Mouse (Mus musculus) intestine, embryonic 15.5 days (tissue): ENCODE measurements around the gene Lyrm2. TPM values are rescaled to one million over a fixed set of nuclear protein-coding genes. Genes with fewer than 3 reads are reported as not detected.

ENCODE experiments used
- ATAC-seq: fragments of 200-750 bp; cut with Nextera tagmentation; 2 replicates; pipeline ENCODE4 v1.8.0; 2017; ENCODE audit warnings: moderate TSS enrichment, moderate library complexity
- H3K27ac ChIP-seq: fragments of 300-500 bp; sonication (generic); 2 replicates; pipeline ENCODE4 v1.5.1; 2015; ENCODE audit warnings: mild to moderate bottlenecking, inconsistent platforms
- H3K27me3 ChIP-seq: fragments of 300-500 bp; sonication (generic); replicated peaks from 2 replicates; pipeline ENCODE4 v1.6.1; 2015; ENCODE audit warnings: inconsistent platforms
- H3K36me3 ChIP-seq: fragments of 300-500 bp; sonication (generic); 2 replicates; pipeline ENCODE4 v1.6.1; 2015; ENCODE audit warnings: inconsistent platforms
- H3K4me1 ChIP-seq: fragments of 300-500 bp; sonication (generic); replicated peaks from 2 replicates; pipeline ENCODE4 v1.6.1; 2015; ENCODE audit warnings: inconsistent platforms
- H3K4me2 ChIP-seq: fragments of 300-500 bp; sonication (generic); replicated peaks from 2 replicates; pipeline ENCODE4 v1.6.1; 2015; ENCODE audit warnings: mild to moderate bottlenecking, inconsistent platforms
- H3K4me3 ChIP-seq: fragments of 300-500 bp; sonication (generic); replicated peaks from 2 replicates; pipeline ENCODE4 v1.5.1; 2015; ENCODE audit warnings: inconsistent platforms
- H3K9ac ChIP-seq: fragments of 300-500 bp; sonication (generic); 2 replicates; pipeline ENCODE4 v1.6.1; 2015; ENCODE audit warnings: inconsistent platforms
- H3K9me3 ChIP-seq: fragments of 300-500 bp; sonication (generic); 2 replicates; pipeline ENCODE4 v1.6.1; 2016; ENCODE audit warnings: inconsistent platforms
- WGBS: fragments of 180-500 bp; shearing (Covaris S2); methylation state at CpG from one replicate; pipeline ENCODE4 v1.1.7; 2015; 5-methylcytosine and 5-hydroxymethylcytosine counted together
- polyA plus RNA-seq: library from polyadenylated mRNA; unstranded; fragments of >200 nt; fragmentation: Nextera tagmentation; extraction: Ambion mirVana; gene quantifications from 2 replicates; pipeline ENCODE4 v1.2.1, GENCODE M21; 2015

Gene Lyrm2
- polyA plus RNA-seq: 88.3 and 97.3 TPM in 2 replicates

DNA sequence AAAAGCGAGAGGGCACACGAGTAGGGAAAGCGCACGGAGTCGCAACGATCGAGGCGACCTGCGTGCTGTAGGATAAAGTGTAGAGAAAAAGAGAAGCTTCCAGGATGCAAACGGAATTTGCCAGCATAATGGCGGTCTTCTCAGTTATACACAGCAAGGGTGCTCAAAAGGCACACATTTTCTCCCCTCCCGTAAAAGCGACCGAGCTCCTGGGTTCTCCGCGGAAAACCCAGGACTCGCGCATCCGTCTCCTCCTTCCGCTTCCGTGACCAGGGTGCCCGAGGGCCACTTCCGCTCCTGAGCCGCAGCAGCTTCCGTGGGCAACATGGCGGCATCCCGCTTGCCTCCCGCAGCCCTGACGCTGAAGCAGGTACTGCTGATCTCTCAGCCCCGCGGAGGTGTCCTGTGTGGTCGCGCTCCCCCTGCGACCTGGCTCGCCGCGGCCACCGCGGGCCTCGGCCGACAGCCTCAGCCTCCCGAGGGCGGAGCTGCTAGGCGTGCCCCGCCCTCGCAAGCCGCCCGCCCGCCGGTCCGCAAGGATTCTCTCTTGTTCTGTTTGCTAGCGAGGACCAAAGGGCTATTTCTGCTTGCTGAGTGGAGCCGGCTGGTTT is at the start of gene Lyrm2:
Lyrm2 (plus strand) TSS at position 288 of the 611 bp plus-strand sequence.
- peak within 1 kb of the TSS; percentile 90 for H3K4me3 ChIP-seq
- H3K9me3 ChIP-seq: no peaks in the 10 kb centered on the region
- no peaks in the 10 kb centered on the region for H3K36me3 ChIP-seq
- peak within 1 kb of the TSS; percentile 94 for H3K9ac ChIP-seq
- peak within 1 kb of the TSS; percentile 64 for H3K4me2 ChIP-seq
- ATAC-seq: peak; percentile 96
- H3K4me1 ChIP-seq: peaks cover 6% of the 10 kb centered on the region; the same call in 1 of the 2 replicates
- peak within 1 kb of the TSS; percentile 100 for H3K27ac ChIP-seq
- H3K27me3 ChIP-seq: no peaks in the 10 kb centered on the region
- under 1% methylated on average over 53 of the region's 53 CpGs for WGBS

DNA sequence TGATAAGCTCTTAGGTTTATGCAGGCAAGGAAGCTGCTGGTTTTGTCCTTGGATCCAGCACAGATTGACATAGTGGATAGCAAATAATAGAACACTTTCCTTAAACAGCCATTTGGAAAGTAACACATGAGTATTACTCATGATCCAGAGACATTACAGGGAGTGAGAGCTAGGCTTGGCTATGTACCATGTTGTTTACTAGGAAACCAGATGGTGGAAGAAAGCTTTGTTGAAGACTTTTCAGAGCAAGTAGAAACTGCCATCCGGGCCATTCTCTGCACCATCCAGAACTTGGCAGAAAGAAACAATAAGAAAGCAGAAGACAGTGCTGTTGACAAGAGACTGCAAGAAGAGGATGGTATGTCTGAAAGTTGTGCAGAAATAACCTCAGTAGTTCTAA is 49.3 kb upstream of the Lyrm2 start:
- H3K27ac ChIP-seq: no peak overlapping the region
- peaks cover 22% of the 10 kb centered on the region; the same call in 1 of the 2 replicates for H3K36me3 ChIP-seq
- no peak overlapping the region for H3K9ac ChIP-seq
- H3K27me3 ChIP-seq: no peaks in the 10 kb centered on the region
- no peak overlapping the region for H3K4me3 ChIP-seq
- WGBS: 92% methylated on average over 1 of the region's 1 CpGs
- H3K4me1 ChIP-seq: no peaks in the 10 kb centered on the region
- H3K4me2 ChIP-seq: no peak overlapping the region
- H3K9me3 ChIP-seq: no peaks in the 10 kb centered on the region
- ATAC-seq: no peak

DNA sequence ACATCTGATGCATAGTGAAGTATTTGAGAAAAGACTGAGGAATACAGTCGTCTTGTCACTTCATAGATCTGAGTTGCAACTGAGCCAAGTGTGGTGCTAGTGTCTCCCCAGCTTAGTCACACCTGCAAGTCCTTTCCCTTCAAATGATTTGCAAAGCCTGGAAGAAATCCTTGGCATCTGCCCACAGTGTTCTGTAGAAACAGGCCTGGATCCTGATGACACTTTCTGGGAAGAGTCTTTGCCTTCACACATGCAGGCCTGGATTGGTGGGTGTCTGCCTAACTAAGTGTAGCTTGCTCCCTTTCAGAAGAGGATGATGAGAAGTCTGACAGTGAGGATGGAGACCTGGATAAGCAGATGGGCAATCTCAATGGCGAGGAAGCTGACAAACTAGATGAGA is 42.6 kb upstream of the Lyrm2 start:
- Histone ChIP-seq H3K4me1 (no peaks in the 10 kb centered on the region), H3K36me3 (peaks cover 15% of the 10 kb centered on the region), H3K4me3 (no peak overlapping the region), H3K27ac (no peak overlapping the region), H3K4me2 (no peak overlapping the region), H3K27me3 (no peaks in the 10 kb centered on the region), H3K9me3 (no peaks in the 10 kb centered on the region), H3K9ac (no peak overlapping the region)
- ATAC-seq: no peak
- 92% methylated on average over 2 of the region's 2 CpGs for WGBS

DNA sequence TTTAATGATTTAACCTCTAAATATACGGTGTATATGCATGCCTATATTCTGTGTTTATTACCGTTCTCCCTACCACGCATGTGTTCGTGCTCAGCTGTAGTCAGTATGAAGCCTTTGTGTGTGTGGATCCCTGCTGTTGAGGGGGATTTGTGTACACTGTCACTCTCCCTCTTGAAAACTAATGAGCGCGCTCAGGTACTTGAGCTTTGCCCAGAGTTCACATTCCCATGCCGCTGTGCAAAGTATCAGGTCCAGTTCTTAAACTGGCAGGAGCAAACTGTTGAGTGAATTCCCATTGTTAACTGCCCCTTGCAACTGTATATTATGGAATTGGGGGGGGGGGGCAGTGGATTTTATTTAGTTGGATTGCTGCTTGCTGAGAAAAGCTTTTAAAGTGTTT is 32.6 kb upstream of the Lyrm2 start:
- Histone ChIP-seq H3K27ac (no peak overlapping the region), H3K9ac (no peak overlapping the region), H3K9me3 (no peaks in the 10 kb centered on the region), H3K4me3 (no peak overlapping the region), H3K27me3 (no peaks in the 10 kb centered on the region), H3K36me3 (peaks cover 12% of the 10 kb centered on the region), H3K4me2 (no peak overlapping the region), H3K4me1 (no peaks in the 10 kb centered on the region)
- 92% methylated on average over 7 of the region's 7 CpGs for WGBS
- ATAC-seq: no peak

DNA sequence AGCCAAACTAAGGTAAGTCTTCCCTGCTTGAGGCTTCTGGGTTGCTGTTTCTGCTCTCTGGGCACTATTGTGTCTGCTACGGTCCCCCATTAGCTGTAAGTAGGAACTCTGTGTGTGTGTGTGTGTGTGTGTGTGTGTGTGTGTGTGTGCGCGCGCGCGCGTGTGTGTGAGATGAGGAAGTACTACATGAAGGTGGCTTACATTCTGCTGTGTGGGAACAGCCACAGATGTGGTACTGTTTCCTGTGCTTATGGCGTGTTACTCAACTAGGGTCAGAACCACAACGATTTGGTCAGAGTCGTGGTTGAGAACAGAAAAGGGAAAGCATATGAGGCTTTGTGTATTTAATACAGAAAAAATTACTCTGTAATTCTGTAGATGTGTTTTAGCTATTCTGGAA is 32.0 kb upstream of the Lyrm2 start:
- Histone ChIP-seq H3K4me1 (no peaks in the 10 kb centered on the region), H3K4me3 (no peak overlapping the region), H3K9me3 (no peaks in the 10 kb centered on the region), H3K36me3 (peaks cover 12% of the 10 kb centered on the region), H3K4me2 (no peak overlapping the region), H3K27ac (no peak overlapping the region), H3K27me3 (no peaks in the 10 kb centered on the region), H3K9ac (no peak overlapping the region)
- 89% methylated on average over 10 of the region's 10 CpGs for WGBS
- ATAC-seq: no peak

DNA sequence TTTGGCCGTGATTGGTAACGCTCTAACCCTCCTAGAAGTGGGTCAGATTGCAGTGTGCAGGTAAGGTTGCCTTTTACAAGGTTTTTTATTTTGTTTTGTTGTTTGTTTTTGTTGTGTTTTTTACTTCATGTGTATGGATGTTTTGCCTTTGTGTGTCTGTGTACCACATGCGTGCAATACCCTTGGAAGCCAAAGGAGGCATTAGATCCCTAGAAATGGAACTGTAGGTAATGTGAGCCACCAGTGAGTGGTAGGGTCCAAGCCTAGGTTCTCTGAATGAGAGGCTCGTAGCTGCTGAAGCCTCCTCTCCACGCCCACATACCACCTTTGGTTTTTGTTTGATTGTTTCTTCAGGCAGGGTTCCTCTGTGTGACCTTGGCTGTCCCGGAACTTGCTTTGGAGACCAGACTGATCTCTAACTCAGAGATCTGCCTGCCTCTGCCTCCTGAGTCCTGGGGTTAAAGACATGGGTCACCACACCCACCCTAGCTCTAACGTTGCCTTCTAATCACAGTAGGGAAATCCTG is 29.7 kb upstream of the Lyrm2 start:
- no peak overlapping the region for H3K27ac ChIP-seq
- peaks cover 16% of the 10 kb centered on the region for H3K36me3 ChIP-seq
- H3K4me1 ChIP-seq: no peaks in the 10 kb centered on the region
- WGBS: 94% methylated on average over 7 of the region's 7 CpGs
- H3K9ac ChIP-seq: no peak overlapping the region
- H3K4me2 ChIP-seq: no peak overlapping the region
- no peaks in the 10 kb centered on the region for H3K27me3 ChIP-seq
- H3K4me3 ChIP-seq: no peak overlapping the region
- no peaks in the 10 kb centered on the region for H3K9me3 ChIP-seq
- ATAC-seq: no peak

DNA sequence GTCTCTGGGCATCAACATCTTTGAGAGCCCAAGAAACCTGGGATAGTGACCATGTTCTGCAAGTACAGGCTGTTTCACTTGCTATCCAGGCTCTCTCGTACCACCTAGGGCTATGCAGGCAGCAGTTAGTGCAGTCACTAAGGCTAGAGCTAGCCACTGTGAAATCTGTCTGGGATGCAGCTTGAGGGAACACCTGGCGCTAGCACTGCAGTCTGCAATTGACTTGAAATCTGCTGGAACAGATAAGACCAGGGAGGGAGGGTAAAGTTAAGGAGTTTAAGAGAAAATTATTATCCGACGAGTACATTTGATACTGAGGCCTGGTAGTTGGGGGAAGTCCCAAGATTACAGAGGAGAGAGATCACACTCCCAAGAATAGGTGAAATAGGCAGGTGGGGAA is 20.1 kb upstream of the Lyrm2 start:
- WGBS: 92% methylated on average over 4 of the region's 4 CpGs
- ATAC-seq: no peak

DNA sequence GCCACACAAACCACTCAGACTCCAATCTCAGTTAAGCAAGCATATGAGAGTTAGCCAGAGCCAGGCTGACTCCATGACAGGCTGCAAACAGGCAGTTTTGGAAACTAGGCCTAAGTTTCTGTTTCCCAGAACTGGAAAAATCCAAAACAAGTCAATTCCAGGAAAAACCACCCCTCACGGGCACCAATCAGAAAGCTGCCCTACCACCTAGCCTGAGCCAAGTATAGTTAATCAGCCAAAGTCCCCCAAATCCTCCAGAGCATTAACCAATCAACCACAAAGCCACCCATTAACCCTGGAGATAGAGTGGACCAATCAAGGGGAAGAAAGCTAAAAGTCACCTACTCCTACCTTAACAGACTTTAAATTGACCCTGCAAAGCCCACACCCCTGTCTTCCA is 12.9 kb upstream of the Lyrm2 start:
- Histone ChIP-seq H3K4me2 (no peak overlapping the region), H3K4me3 (no peak overlapping the region), H3K27me3 (no peaks in the 10 kb centered on the region), H3K36me3 (no peaks in the 10 kb centered on the region), H3K4me1 (no peaks in the 10 kb centered on the region), H3K9me3 (no peaks in the 10 kb centered on the region), H3K9ac (no peak overlapping the region), H3K27ac (no peak overlapping the region)
- 82% methylated on average over 1 of the region's 1 CpGs for WGBS
- no peak for ATAC-seq

More for the DNA sequence above, 20.1 kb upstream of the Lyrm2 start:
- Histone ChIP-seq H3K9me3 (no peaks in the 10 kb centered on the region), H3K4me1 (no peaks in the 10 kb centered on the region), H3K4me2 (no peak overlapping the region), H3K4me3 (no peak overlapping the region), H3K27ac (no peak overlapping the region), H3K9ac (no peak overlapping the region), H3K36me3 (peaks cover 4% of the 10 kb centered on the region; the same call in 1 of the 2 replicates), H3K27me3 (no peaks in the 10 kb centered on the region)

DNA sequence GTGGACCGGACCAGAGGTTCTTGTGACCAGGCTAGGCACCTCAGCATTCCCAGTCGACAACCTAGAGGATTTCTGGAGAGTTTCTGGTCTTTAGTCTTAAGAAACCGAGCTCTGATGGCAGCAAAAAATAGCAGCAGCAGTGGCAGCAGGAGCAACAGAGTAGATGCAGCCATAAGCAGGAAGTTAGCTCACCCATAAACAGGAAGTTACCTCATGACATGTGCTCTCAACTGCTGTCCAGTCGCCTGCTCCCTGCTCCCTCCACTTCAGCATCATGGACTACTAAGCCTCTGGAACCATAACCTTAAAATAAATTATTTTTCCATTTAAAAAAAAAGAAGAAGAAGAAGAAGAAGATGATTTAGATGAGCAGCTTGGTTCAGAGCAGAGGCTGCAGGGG is 11.0 kb upstream of the Lyrm2 start:
- H3K9me3 ChIP-seq: no peaks in the 10 kb centered on the region
- WGBS: 88% methylated on average over 4 of the region's 4 CpGs
- H3K9ac ChIP-seq: no peak overlapping the region
- no peak overlapping the region for H3K27ac ChIP-seq
- H3K4me3 ChIP-seq: no peak overlapping the region
- no peak for ATAC-seq
- no peak overlapping the region for H3K4me2 ChIP-seq
- no peaks in the 10 kb centered on the region for H3K36me3 ChIP-seq
- no peaks in the 10 kb centered on the region for H3K4me1 ChIP-seq
- no peaks in the 10 kb centered on the region for H3K27me3 ChIP-seq

DNA sequence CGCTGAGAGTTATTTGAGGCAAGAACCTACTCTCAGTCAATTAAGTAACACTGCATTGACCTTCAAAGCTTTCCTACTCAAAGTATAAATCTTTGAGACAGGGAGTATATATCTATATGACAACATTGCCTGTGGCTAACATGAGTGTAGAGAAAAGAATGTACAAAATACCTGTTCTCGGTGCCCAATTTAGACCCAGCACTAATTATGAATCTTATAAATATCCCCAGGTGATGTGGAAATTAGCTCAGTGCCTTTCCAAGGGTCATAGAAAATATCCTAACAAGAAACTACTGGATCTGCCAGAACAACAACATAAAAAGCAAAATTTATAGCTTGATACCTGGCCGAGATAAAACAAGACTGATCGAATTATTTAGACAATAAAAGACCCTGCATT is 1.1 kb upstream of the Lyrm2 start:
- Histone ChIP-seq H3K9ac (no peak overlapping the region), H3K4me3 (no peak overlapping the region), H3K27me3 (no peaks in the 10 kb centered on the region), H3K4me2 (no peak overlapping the region), H3K4me1 (peaks cover 6% of the 10 kb centered on the region; the same call in 1 of the 2 replicates), H3K36me3 (no peaks in the 10 kb centered on the region), H3K27ac (no peak overlapping the region), H3K9me3 (no peaks in the 10 kb centered on the region)
- ATAC-seq: no peak
- WGBS: 96% methylated on average over 4 of the region's 4 CpGs

DNA sequence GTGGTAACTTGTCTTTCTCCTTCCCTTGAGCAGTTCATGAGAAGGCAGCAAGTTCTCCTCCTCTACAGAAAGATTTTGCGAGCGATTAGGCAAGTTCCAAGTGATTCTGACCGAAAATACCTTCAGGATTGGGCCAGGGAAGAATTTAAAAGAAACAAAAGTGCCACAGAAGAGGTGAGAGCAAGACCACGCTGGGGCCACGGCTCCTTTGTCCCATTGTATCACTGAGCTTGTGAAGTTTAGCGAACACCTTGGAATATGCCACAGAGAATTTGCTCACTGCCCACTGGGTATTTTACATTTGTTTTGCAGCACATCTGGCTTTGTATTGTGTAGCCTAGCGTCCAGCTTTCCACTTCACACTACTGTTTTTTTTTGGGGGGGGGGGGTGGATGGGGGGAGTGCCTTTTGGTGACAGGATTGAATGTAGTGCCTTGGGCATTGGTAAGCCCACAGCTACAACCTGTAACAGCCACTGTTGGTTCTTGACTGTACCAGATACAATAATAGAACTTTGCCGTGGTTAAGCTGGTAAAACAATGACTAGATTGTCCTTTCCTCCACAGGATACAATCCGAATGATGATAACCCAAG is 621 bp downstream of the Lyrm2 start:
- Histone ChIP-seq H3K9ac (peak overlapping the region; percentile 94), H3K27me3 (no peaks in the 10 kb centered on the region), H3K4me3 (peak overlapping the region; percentile 90), H3K36me3 (no peaks in the 10 kb centered on the region), H3K4me2 (peak overlapping the region; percentile 64), H3K27ac (peak overlapping the region; percentile 100), H3K4me1 (peaks cover 6% of the 10 kb centered on the region; the same call in 1 of the 2 replicates), H3K9me3 (no peaks in the 10 kb centered on the region)
- 10% methylated on average over 9 of the region's 9 CpGs for WGBS
- ATAC-seq: peak; percentile 70

DNA sequence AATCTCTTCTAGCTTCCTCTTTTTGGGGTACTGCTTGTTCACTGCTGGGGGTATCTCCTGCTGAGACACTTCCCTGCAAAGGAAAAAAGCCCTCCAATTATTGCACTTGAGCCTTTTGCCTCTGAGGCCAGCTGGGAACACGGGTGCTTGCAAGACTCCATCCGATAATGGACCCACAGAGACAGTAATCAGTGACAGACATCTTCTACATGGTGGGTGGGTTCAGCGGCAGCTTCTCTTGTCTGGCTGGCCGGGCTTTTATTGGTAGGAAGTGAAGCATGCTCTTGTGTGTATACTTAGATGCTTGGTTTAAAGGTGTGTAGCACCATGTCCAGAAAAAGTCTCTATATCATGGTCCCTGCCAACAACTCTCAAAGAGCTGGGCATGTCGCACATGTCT is 17.4 kb downstream of the Lyrm2 start:
- H3K27ac ChIP-seq: no peak overlapping the region
- no peaks in the 10 kb centered on the region for H3K9me3 ChIP-seq
- H3K4me2 ChIP-seq: no peak overlapping the region
- no peaks in the 10 kb centered on the region for H3K36me3 ChIP-seq
- no peak for ATAC-seq
- H3K9ac ChIP-seq: no peak overlapping the region
- WGBS: 82% methylated on average over 5 of the region's 5 CpGs
- no peaks in the 10 kb centered on the region for H3K27me3 ChIP-seq
- H3K4me1 ChIP-seq: no peaks in the 10 kb centered on the region
- no peak overlapping the region for H3K4me3 ChIP-seq

DNA sequence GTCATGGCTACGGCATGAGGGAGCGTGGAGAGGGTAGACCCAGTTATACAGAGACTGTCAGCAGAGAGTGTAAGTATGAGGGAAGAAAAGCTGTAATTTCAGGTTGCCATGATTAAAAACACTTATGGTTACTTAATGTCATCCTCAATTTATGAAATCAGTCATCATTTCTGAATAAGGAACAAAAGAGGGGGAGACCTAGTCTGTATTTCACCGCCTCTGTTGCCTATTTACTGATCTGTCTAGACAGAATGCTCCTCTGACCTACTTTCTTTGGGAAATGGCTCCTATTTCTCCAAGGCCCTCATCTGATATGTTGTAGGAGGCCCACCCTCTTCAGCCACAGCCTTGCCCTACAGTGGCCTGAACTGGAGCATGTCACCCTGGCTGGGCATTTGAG is 20.6 kb downstream of the Lyrm2 start:
- H3K4me2 ChIP-seq: no peak overlapping the region
- H3K27me3 ChIP-seq: no peaks in the 10 kb centered on the region
- no peak overlapping the region for H3K9ac ChIP-seq
- H3K9me3 ChIP-seq: no peaks in the 10 kb centered on the region
- H3K4me1 ChIP-seq: no peaks in the 10 kb centered on the region
- no peak overlapping the region for H3K27ac ChIP-seq
- no peaks in the 10 kb centered on the region for H3K36me3 ChIP-seq
- 92% methylated on average over 3 of the region's 3 CpGs for WGBS
- H3K4me3 ChIP-seq: no peak overlapping the region
- ATAC-seq: no peak
